Mouse (Mus musculus): ENCODE measurements around the gene Col16a1.

Gene Col16a1

GRCm38 (mm10) chr4:130085246-130085820 is 37.7 kb downstream of the Col16a1 start:
- DNase-seq = no peak

GRCm38 (mm10) chr4:130087293-130087692 is 39.7 kb downstream of the Col16a1 start:
- peak; percentile 87 for DNase-seq

GRCm38 (mm10) chr4:130095137-130095536 is 47.5 kb downstream of the Col16a1 start:
- DNase-seq = no peak

- no peak for DNase-seq
Observed at GRCm38 (mm10) chr4:130101183-130101582, 53.5 kb downstream of the Col16a1 start.

- DNase-seq = no peak
Observed at GRCm38 (mm10) chr4:130102111-130102651, 54.5 kb downstream of the Col16a1 start, which contains the start of gene Pef1. Gene Pef1, plus strand, starts transcription at chr4:130102558.

- no peak for DNase-seq
Observed at GRCm38 (mm10) chr4:130103632-130104031, 56.0 kb downstream of the Col16a1 start.

- no peak for DNase-seq
Observed at GRCm38 (mm10) chr4:130104584-130104983, 56.9 kb downstream of the Col16a1 start.

- DNase-seq = no peak
Observed at GRCm38 (mm10) chr4:130107065-130107443, 59.4 kb downstream of the Col16a1 start.

- peak; percentile 99 for DNase-seq
Observed at GRCm38 (mm10) chr4:130107444-130108131, 59.9 kb downstream of the Col16a1 start.

- no peak for DNase-seq
Observed at GRCm38 (mm10) chr4:130108929-130109328, 61.3 kb downstream of the Col16a1 start.

GRCm38 (mm10) chr4:130109666-130110065 is 62.0 kb downstream of the Col16a1 start:
- no peak for DNase-seq

- peak; percentile 69 for DNase-seq
Observed at GRCm38 (mm10) chr4:130110091-130110490, 62.5 kb downstream of the Col16a1 start.

GRCm38 (mm10) chr4:130112299-130112698 is 64.7 kb downstream of the Col16a1 start:
- DNase-seq = peak; percentile 31

- DNase-seq = no peak
Observed at GRCm38 (mm10) chr4:130112732-130113131, 65.1 kb downstream of the Col16a1 start.

GRCm38 (mm10) chr4:130120752-130121151 is 73.1 kb downstream of the Col16a1 start:
- no peak for DNase-seq

GRCm38 (mm10) chr4:130121560-130121959 is 73.9 kb downstream of the Col16a1 start:
- DNase-seq = no peak

- no peak for DNase-seq
Observed at GRCm38 (mm10) chr4:130123020-130123419, 75.4 kb downstream of the Col16a1 start.

- no peak for DNase-seq
Observed at GRCm38 (mm10) chr4:130124110-130124509, 76.5 kb downstream of the Col16a1 start.

- DNase-seq = no peak
Observed at GRCm38 (mm10) chr4:130125164-130125563, 77.5 kb downstream of the Col16a1 start.

- no peak for DNase-seq
Observed at GRCm38 (mm10) chr4:130125935-130126334, 78.3 kb downstream of the Col16a1 start.

- no peak for DNase-seq
Observed at GRCm38 (mm10) chr4:130128907-130129306, 81.3 kb downstream of the Col16a1 start.

GRCm38 (mm10) chr4:130130082-130130481 is 82.4 kb downstream of the Col16a1 start:
- DNase-seq = no peak

- no peak for DNase-seq
Observed at GRCm38 (mm10) chr4:130130641-130131350, 83.2 kb downstream of the Col16a1 start.

All from right cerebral cortex, adult 18-20 months (tissue).